Mouse (Mus musculus): Measurements from ENCODE around the gene Neu1. TPM values are rescaled to one million over a fixed set of nuclear protein-coding genes. Genes with fewer than 3 reads are reported as not detected.

Neu1 gene
- total RNA-seq (2021), result 10 to 100 TPM; 14.0 to 14.6 TPM
- long read RNA-seq, experiment 1, transcript Neu1-201 (6 exons, 2,474 nt), result major isoform, 28 of 33 reads
- long read RNA-seq, experiment 1, partial matches to known transcripts, result 0 of 33 reads
- long read RNA-seq, experiment 1, other reads (novel, unspliced or antisense), result 2 of 33 reads
- long read RNA-seq, experiment 2, transcript Neu1-201 (6 exons, 2,474 nt), result major isoform, 14 of 17 reads
- long read RNA-seq, experiment 2, partial matches to known transcripts, result 1 of 17 reads
- long read RNA-seq, experiment 2, other reads (novel, unspliced or antisense), result 0 of 17 reads

- intact Hi-C loops (cut with DNase I), result no loop called here
- peak; percentile 97 to 99 for DNase-seq
These were observed at the start of gene Neu1 for GRCm38 (mm10) chr17:34931061-34931734. Gene Neu1 (plus strand): TSS chr17:34931253.

GRCm38 (mm10) chr17:34881683-34882310 is 49.3 kb upstream of the Neu1 start, which contains the start of gene Gm20547:
Gene Gm20547 (minus strand): TSS chr17:34882042.
- intact Hi-C loops (cut with DNase I), result no loop called here
- DNase-seq, result no peak

GRCm38 (mm10) chr17:34883332-34883731 is 47.7 kb upstream of the Neu1 start:
- no peak for DNase-seq
- intact Hi-C loops (cut with DNase I), result no loop called here

- intact Hi-C loops (cut with DNase I), result no loop called here
- no peak for DNase-seq
These were observed 46.3 kb upstream of the Neu1 start for GRCm38 (mm10) chr17:34884704-34885103.

DNA sequence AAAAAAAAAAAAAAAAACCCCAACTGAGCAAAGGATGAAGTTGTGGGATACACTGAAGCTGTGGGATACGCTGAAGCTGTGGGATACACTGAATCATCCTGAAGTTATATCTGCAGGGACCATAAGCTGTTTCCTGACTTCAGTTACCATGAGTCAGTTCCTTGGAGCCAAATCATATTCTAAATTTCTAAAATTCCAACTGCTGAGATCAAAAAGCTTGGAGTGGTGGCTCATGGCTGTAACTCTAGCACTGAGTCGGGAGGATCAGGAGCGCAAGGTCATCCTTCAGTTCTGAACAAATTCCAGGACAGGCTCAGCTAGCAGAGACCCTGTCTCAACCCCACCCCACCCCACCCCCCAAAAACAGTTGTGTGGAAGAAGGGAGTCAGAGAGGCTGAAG is 45.4 kb upstream of the Neu1 start:
- intact Hi-C loops (cut with DNase I), result no loop called here
- no peak for DNase-seq

GRCm38 (mm10) chr17:34887942-34888341 is 43.1 kb upstream of the Neu1 start:
- DNase-seq, result no peak
- intact Hi-C loops (cut with DNase I), result no loop called here

- DNase-seq, result no peak
- intact Hi-C loops (cut with DNase I), result no loop called here
These were observed 40.8 kb upstream of the Neu1 start for GRCm38 (mm10) chr17:34890074-34890743.

GRCm38 (mm10) chr17:34891377-34891776 is 39.7 kb upstream of the Neu1 start:
- no peak for DNase-seq
- intact Hi-C loops (cut with DNase I), result no loop called here

GRCm38 (mm10) chr17:34893072-34893824 is 37.8 kb upstream of the Neu1 start:
- DNase-seq, result no peak
- intact Hi-C loops (cut with DNase I), result no loop called here

DNA sequence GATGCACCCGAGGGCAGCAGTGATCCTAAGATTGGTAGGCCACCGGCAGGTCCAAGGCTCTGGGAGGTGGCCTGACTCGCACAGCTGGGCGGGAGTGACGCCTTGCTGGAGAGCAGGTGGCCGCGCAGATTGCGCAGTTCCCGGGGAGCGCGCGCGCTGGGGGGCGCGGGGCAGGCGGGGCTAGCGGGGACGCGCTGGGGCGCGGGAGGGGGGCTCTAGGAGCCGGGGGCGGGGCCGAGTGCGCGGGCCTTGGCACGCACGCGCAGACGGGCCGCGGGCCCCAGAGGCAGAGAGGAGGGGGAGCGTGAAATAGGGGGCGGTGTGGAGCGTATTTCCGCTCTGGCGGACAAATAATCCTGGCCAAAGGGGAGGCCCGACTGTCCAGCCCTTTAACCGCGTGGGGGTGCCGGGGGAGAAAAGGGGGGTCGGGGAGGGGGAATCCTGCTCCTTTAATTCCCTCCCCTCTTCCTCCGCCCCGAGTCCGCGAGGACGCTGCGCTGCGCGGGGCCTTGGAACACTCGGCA is 36.9 kb upstream of the Neu1 start:
- DNase-seq, result peak; percentile 95 to 97
- intact Hi-C loops (cut with DNase I), result no loop called here

- intact Hi-C loops (cut with DNase I), result no loop called here
- peak; percentile 58 to 61 for DNase-seq
These were observed 36.1 kb upstream of the Neu1 start for GRCm38 (mm10) chr17:34894801-34895530.

GRCm38 (mm10) chr17:34895724-34896123 is 35.3 kb upstream of the Neu1 start:
- intact Hi-C loops (cut with DNase I), result no loop called here
- no peak for DNase-seq

DNA sequence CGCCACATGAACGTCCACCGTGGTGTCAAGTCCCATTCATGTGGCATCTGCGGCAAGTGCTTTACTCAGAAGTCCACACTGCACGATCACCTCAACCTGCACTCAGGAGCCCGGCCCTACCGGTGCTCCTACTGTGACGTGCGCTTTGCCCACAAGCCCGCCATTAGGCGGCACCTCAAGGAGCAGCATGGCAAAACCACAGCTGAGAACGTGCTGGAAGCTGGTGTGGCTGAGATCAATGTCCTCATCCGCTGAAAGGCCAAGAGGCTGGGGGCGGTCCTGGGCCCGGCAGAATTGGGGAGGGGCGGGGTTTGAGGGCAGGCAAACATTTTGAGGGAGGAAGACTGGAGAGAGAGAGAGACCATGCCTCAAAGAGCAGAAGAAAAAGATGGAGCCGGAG is 34.7 kb upstream of the Neu1 start:
- no peak for DNase-seq
- intact Hi-C loops (cut with DNase I), result no loop called here

GRCm38 (mm10) chr17:34897373-34898159 is 33.5 kb upstream of the Neu1 start:
- DNase-seq, result peak in 1 of 2 experiments; percentile 32
- intact Hi-C loops (cut with DNase I), result loop anchor here (2.0 kb wide), 1 partner anchor 47 kb away; the partner anchor contains the start of genes Nelfe and Skiv2l

- intact Hi-C loops (cut with DNase I), result loop anchor here (2.0 kb wide), 1 partner anchor 47 kb away; the partner anchor contains the start of genes Nelfe and Skiv2l
- DNase-seq, result peak; percentile 83 to 88
These were observed 32.9 kb upstream of the Neu1 start, which contains the start of the genes C2 and Ehmt2 for GRCm38 (mm10) chr17:34898160-34898586. Gene C2 (minus strand): TSS chr17:34898265. Gene Ehmt2 (plus strand): TSS chr17:34898469.

- intact Hi-C loops (cut with DNase I), result loop anchor here (2.0 kb wide), 1 partner anchor 48 kb away; the partner anchor contains the start of genes Nelfe and Skiv2l
- no peak for DNase-seq
These were observed 32.4 kb upstream of the Neu1 start for GRCm38 (mm10) chr17:34898706-34899052.

GRCm38 (mm10) chr17:34899053-34899889 is 31.8 kb upstream of the Neu1 start:
- DNase-seq, result peak; percentile 47 to 53
- intact Hi-C loops (cut with DNase I), result loop anchor here (2.0 kb wide), 1 partner anchor 48 kb away; the partner anchor contains the start of genes Nelfe and Skiv2l
